Mouse (Mus musculus): Measurements from ENCODE around the gene Stox2. TPM values are rescaled to one million over a fixed set of nuclear protein-coding genes. Genes with fewer than 3 reads are reported as not detected.

Gene Stox2
- polyA plus RNA-seq, 1 experiment from 2014 or later: 9.2 TPM

GRCm38 (mm10) chr8:47388171-47388570, 58.0 kb downstream of the Stox2 start:
- Histone ChIP-seq H3K9me3 (replicated peaks; ENCODE audit: control insufficient read depth, low read length) (no peaks in the 10 kb centered on the region), H3K27me3 (ENCODE audit: control insufficient read depth, insufficient read depth, low read length) (no peaks in the 10 kb centered on the region), H3K4me1 (ENCODE audit: control insufficient read depth, insufficient read depth, low read length) (no peaks in the 10 kb centered on the region), H3K4me3 (replicated peaks; ENCODE audit: low read length) (no peak overlapping the region), H3K4me2 (ENCODE audit: low read depth, low read length) (no peak overlapping the region), H3K9ac (ENCODE audit: low read length) (no peak overlapping the region), H3K27ac (ENCODE audit: low read length) (no peak overlapping the region), H3K36me3 (ENCODE audit: control insufficient read depth, insufficient read depth, low read length) (no peaks in the 10 kb centered on the region)
- no peak for ATAC-seq (ENCODE audit: insufficient read depth, low FRiP score)
- WGBS: 67% methylated on average over 12 of the region's 12 CpGs

- H3K4me3 ChIP-seq (replicated peaks; ENCODE audit: low read length): no peak overlapping the region
- H3K36me3 ChIP-seq (ENCODE audit: control insufficient read depth, insufficient read depth, low read length): no peaks in the 10 kb centered on the region
- no peak for ATAC-seq (ENCODE audit: insufficient read depth, low FRiP score)
- H3K27me3 ChIP-seq (ENCODE audit: control insufficient read depth, insufficient read depth, low read length): no peaks in the 10 kb centered on the region
- H3K27ac ChIP-seq (ENCODE audit: low read length): no peak overlapping the region
- 70% methylated on average over 1 of the region's 1 CpGs for WGBS
- no peak overlapping the region for H3K4me2 ChIP-seq (ENCODE audit: low read depth, low read length)
- no peaks in the 10 kb centered on the region for H3K9me3 ChIP-seq (replicated peaks; ENCODE audit: control insufficient read depth, low read length)
- H3K9ac ChIP-seq (ENCODE audit: low read length): no peak overlapping the region
- peaks cover 7% of the 10 kb centered on the region; the same call in 1 of the 2 replicates for H3K4me1 ChIP-seq (ENCODE audit: control insufficient read depth, insufficient read depth, low read length)
These were observed 60.4 kb downstream of the Stox2 start for GRCm38 (mm10) chr8:47385810-47386209.

GRCm38 (mm10) chr8:47384151-47384550, 62.0 kb downstream of the Stox2 start:
- no peak overlapping the region for H3K9ac ChIP-seq (ENCODE audit: low read length)
- no peak overlapping the region for H3K4me3 ChIP-seq (replicated peaks; ENCODE audit: low read length)
- 83% methylated on average over 5 of the region's 5 CpGs for WGBS
- H3K27me3 ChIP-seq (ENCODE audit: control insufficient read depth, insufficient read depth, low read length): no peaks in the 10 kb centered on the region
- no peaks in the 10 kb centered on the region for H3K36me3 ChIP-seq (ENCODE audit: control insufficient read depth, insufficient read depth, low read length)
- no peak overlapping the region for H3K4me2 ChIP-seq (ENCODE audit: low read depth, low read length)
- no peak overlapping the region for H3K27ac ChIP-seq (ENCODE audit: low read length)
- peaks cover 12% of the 10 kb centered on the region; the same call in 1 of the 2 replicates for H3K4me1 ChIP-seq (ENCODE audit: control insufficient read depth, insufficient read depth, low read length)
- no peaks in the 10 kb centered on the region for H3K9me3 ChIP-seq (replicated peaks; ENCODE audit: control insufficient read depth, low read length)
- no peak for ATAC-seq (ENCODE audit: insufficient read depth, low FRiP score)

GRCm38 (mm10) chr8:47383632-47384031, 62.5 kb downstream of the Stox2 start:
- Histone ChIP-seq H3K4me3 (replicated peaks; ENCODE audit: low read length) (no peak overlapping the region), H3K27me3 (ENCODE audit: control insufficient read depth, insufficient read depth, low read length) (no peaks in the 10 kb centered on the region), H3K36me3 (ENCODE audit: control insufficient read depth, insufficient read depth, low read length) (no peaks in the 10 kb centered on the region), H3K9me3 (replicated peaks; ENCODE audit: control insufficient read depth, low read length) (no peaks in the 10 kb centered on the region), H3K4me2 (ENCODE audit: low read depth, low read length) (no peak overlapping the region), H3K27ac (ENCODE audit: low read length) (no peak overlapping the region), H3K9ac (ENCODE audit: low read length) (no peak overlapping the region), H3K4me1 (ENCODE audit: control insufficient read depth, insufficient read depth, low read length) (peaks cover 12% of the 10 kb centered on the region; the same call in 1 of the 2 replicates)
- no peak for ATAC-seq (ENCODE audit: insufficient read depth, low FRiP score)
- 82% methylated on average over 9 of the region's 9 CpGs for WGBS

- WGBS: 62% methylated on average over 3 of the region's 3 CpGs
- peak overlapping the region; percentile 70 for H3K27ac ChIP-seq (ENCODE audit: low read length)
These were observed 64.9 kb downstream of the Stox2 start for GRCm38 (mm10) chr8:47381216-47381615.

GRCm38 (mm10) chr8:47380725-47381124, 65.4 kb downstream of the Stox2 start:
- Histone ChIP-seq H3K27ac (ENCODE audit: low read length) (peak overlapping the region; percentile 70), H3K27me3 (ENCODE audit: control insufficient read depth, insufficient read depth, low read length) (no peaks in the 10 kb centered on the region), H3K4me3 (replicated peaks; ENCODE audit: low read length) (no peak overlapping the region), H3K9me3 (replicated peaks; ENCODE audit: control insufficient read depth, low read length) (no peaks in the 10 kb centered on the region), H3K4me1 (ENCODE audit: control insufficient read depth, insufficient read depth, low read length) (peaks cover 12% of the 10 kb centered on the region; the same call in 1 of the 2 replicates), H3K36me3 (ENCODE audit: control insufficient read depth, insufficient read depth, low read length) (no peaks in the 10 kb centered on the region), H3K4me2 (ENCODE audit: low read depth, low read length) (no peak overlapping the region), H3K9ac (ENCODE audit: low read length) (no peak overlapping the region)
- ATAC-seq (ENCODE audit: insufficient read depth, low FRiP score): no peak
- 70% methylated on average over 6 of the region's 6 CpGs for WGBS

More at GRCm38 (mm10) chr8:47381216-47381615, 64.9 kb downstream of the Stox2 start:
- Histone ChIP-seq H3K4me3 (replicated peaks; ENCODE audit: low read length) (no peak overlapping the region), H3K4me2 (ENCODE audit: low read depth, low read length) (no peak overlapping the region), H3K9me3 (replicated peaks; ENCODE audit: control insufficient read depth, low read length) (no peaks in the 10 kb centered on the region), H3K4me1 (ENCODE audit: control insufficient read depth, insufficient read depth, low read length) (peaks cover 12% of the 10 kb centered on the region; the same call in 1 of the 2 replicates), H3K36me3 (ENCODE audit: control insufficient read depth, insufficient read depth, low read length) (no peaks in the 10 kb centered on the region), H3K9ac (ENCODE audit: low read length) (no peak overlapping the region), H3K27me3 (ENCODE audit: control insufficient read depth, insufficient read depth, low read length) (no peaks in the 10 kb centered on the region)
- no peak for ATAC-seq (ENCODE audit: insufficient read depth, low FRiP score)

- WGBS: 51% methylated on average over 3 of the region's 3 CpGs
- H3K27me3 ChIP-seq (ENCODE audit: control insufficient read depth, insufficient read depth, low read length): no peaks in the 10 kb centered on the region
- peaks cover 12% of the 10 kb centered on the region; the same call in 1 of the 2 replicates for H3K4me1 ChIP-seq (ENCODE audit: control insufficient read depth, insufficient read depth, low read length)
- peak overlapping the region; percentile 70 for H3K27ac ChIP-seq (ENCODE audit: low read length)
- no peaks in the 10 kb centered on the region for H3K9me3 ChIP-seq (replicated peaks; ENCODE audit: control insufficient read depth, low read length)
- H3K36me3 ChIP-seq (ENCODE audit: control insufficient read depth, insufficient read depth, low read length): no peaks in the 10 kb centered on the region
- ATAC-seq (ENCODE audit: insufficient read depth, low FRiP score): no peak
- no peak overlapping the region for H3K9ac ChIP-seq (ENCODE audit: low read length)
- H3K4me2 ChIP-seq (ENCODE audit: low read depth, low read length): peak overlapping the region; percentile 14; the same call in 1 of the 2 replicates
- no peak overlapping the region for H3K4me3 ChIP-seq (replicated peaks; ENCODE audit: low read length)
These were observed 66.1 kb downstream of the Stox2 start for GRCm38 (mm10) chr8:47380075-47380474.

- Histone ChIP-seq H3K4me3 (replicated peaks; ENCODE audit: low read length) (no peak overlapping the region), H3K9ac (ENCODE audit: low read length) (no peak overlapping the region), H3K27me3 (ENCODE audit: control insufficient read depth, insufficient read depth, low read length) (no peaks in the 10 kb centered on the region), H3K9me3 (replicated peaks; ENCODE audit: control insufficient read depth, low read length) (no peaks in the 10 kb centered on the region), H3K4me1 (ENCODE audit: control insufficient read depth, insufficient read depth, low read length) (peaks cover 11% of the 10 kb centered on the region; the same call in 1 of the 2 replicates), H3K27ac (ENCODE audit: low read length) (no peak overlapping the region), H3K4me2 (ENCODE audit: low read depth, low read length) (no peak overlapping the region), H3K36me3 (ENCODE audit: control insufficient read depth, insufficient read depth, low read length) (no peaks in the 10 kb centered on the region)
- WGBS: 91% methylated on average over 7 of the region's 7 CpGs
- no peak for ATAC-seq (ENCODE audit: insufficient read depth, low FRiP score)
These were observed 69.5 kb downstream of the Stox2 start for GRCm38 (mm10) chr8:47376651-47377050.

GRCm38 (mm10) chr8:47373757-47374156, 72.4 kb downstream of the Stox2 start:
- WGBS: 82% methylated on average over 7 of the region's 7 CpGs

More at GRCm38 (mm10) chr8:47373757-47374156, 72.4 kb downstream of the Stox2 start:
- no peaks in the 10 kb centered on the region for H3K36me3 ChIP-seq (ENCODE audit: control insufficient read depth, insufficient read depth, low read length)
- peaks cover 6% of the 10 kb centered on the region; the same call in 1 of the 2 replicates for H3K4me1 ChIP-seq (ENCODE audit: control insufficient read depth, insufficient read depth, low read length)
- H3K4me2 ChIP-seq (ENCODE audit: low read depth, low read length): no peak overlapping the region
- H3K27ac ChIP-seq (ENCODE audit: low read length): no peak overlapping the region
- no peaks in the 10 kb centered on the region for H3K9me3 ChIP-seq (replicated peaks; ENCODE audit: control insufficient read depth, low read length)
- H3K4me3 ChIP-seq (replicated peaks; ENCODE audit: low read length): no peak overlapping the region
- no peaks in the 10 kb centered on the region for H3K27me3 ChIP-seq (ENCODE audit: control insufficient read depth, insufficient read depth, low read length)
- H3K9ac ChIP-seq (ENCODE audit: low read length): no peak overlapping the region
- no peak for ATAC-seq (ENCODE audit: insufficient read depth, low FRiP score)

Data from stomach, embryonic 16.5 days (tissue).